Comparison of ENCODE assay signal across 12 mouse cellular contexts in the genomic region with DNA sequence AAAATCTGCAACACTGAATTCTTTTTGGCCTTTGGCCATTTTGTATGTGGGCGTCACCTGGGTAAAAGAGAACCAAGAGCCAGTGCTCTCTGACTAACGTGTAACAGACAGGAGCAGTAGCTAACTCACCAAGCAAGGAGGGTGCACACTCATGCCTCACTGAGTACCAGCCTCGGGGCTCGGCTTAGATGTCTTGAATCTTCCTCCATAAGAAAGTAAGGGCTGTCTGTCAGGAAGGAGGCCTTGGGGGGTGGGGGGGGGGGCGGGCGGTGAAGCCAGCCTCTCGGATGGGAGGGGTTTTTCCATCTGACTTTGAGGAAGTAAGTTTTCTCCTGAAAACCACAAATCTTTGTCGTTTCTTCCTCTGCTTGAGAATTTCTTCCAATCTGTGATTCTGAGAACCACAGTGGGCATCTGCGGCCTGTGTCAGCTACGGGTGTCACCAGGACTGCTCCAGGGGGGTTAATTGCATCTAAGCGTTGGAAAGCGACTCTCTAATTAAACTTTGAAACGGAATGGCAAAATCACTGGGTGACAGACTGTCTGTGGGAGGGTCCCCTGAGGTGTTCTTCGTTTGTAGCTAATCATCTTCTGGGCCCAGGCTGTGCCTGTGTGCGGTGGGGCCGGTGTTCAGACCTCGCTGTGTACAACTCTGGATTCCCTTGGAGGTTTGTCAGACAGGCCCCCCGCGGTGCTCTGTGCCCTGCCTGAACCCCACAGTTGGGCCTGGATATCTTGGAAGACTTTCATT. TPM values are rescaled to one million over a fixed set of nuclear protein-coding genes. Genes with fewer than 3 reads are reported as not detected.
DNase-seq lines count a peak whose midpoint lies in the region; ATAC-seq and TF ChIP-seq lines count a peak whose summit lies in the region.
"Had no signal": no experiment of that assay in that cellular context is flagged by ENCODE, and none has a peak within 500 bp of the region (broad histone marks: within the 10 kb centered on the region; RNA-seq: fewer than 3 reads in every experiment).

No protein-coding gene starts in this region.

- no peak overlapping the region for H3K9ac ChIP-seq in forebrain, embryonic 12.5 days
- no peak overlapping the region for H3K9ac ChIP-seq in forebrain, postnatal 0 days
- no peak overlapping the region for H3K9ac ChIP-seq in kidney, embryonic 16.5 days (replicated peaks; ENCODE audit: low read length)
- H3K9ac ChIP-seq in CH12.LX (ENCODE audit: insufficient read depth, low read depth), result peak overlapping the region; percentile 7; the same call in 1 of the 2 replicates
- 0 out of 2 replicates have a peak overlapping the region, but pooled peaks have one; percentile 29 for H3K9ac ChIP-seq in forebrain, embryonic 16.5 days (replicated peaks; ENCODE audit: low read depth, low read length)
- H3K9ac ChIP-seq: limb, embryonic 13.5 days had no signal

- WGBS in forebrain, embryonic 12.5 days, result 47% methylated on average over 19 of the region's 19 CpGs
- 33% methylated on average over 19 of the region's 19 CpGs for WGBS in forebrain, postnatal 0 days
- 38% methylated on average over 19 of the region's 19 CpGs for WGBS in kidney, embryonic 16.5 days
- 26% methylated on average over 17 of the region's 19 CpGs for WGBS in forebrain, embryonic 16.5 days
- WGBS in limb, embryonic 10.5 days, result 58% methylated on average over 19 of the region's 19 CpGs

- H3K27ac ChIP-seq in forebrain, embryonic 12.5 days, result no peak overlapping the region
- H3K27ac ChIP-seq in forebrain, postnatal 0 days (ENCODE audit: low read depth, low read length), result no peak overlapping the region
- no peak overlapping the region for H3K27ac ChIP-seq in kidney, embryonic 16.5 days (ENCODE audit: low read length)
- H3K27ac ChIP-seq in CH12.LX (ENCODE audit: insufficient read depth, low read depth), result no peak overlapping the region
- peak overlapping the region; percentile 28; the same call in 1 of the 2 replicates for H3K27ac ChIP-seq in forebrain, embryonic 16.5 days (ENCODE audit: low read length)
- H3K27ac ChIP-seq in limb, embryonic 10.5 days, result no peak overlapping the region
- H3K27ac ChIP-seq: limb, embryonic 13.5 days; neural tube, embryonic 12.5 days had no signal

- peak overlapping the region; percentile 41; the same call in 1 of the 2 replicates for H3K4me2 ChIP-seq in forebrain, embryonic 12.5 days
- no peak overlapping the region for H3K4me2 ChIP-seq in forebrain, postnatal 0 days (ENCODE audit: low read depth)
- peak overlapping the region; percentile 46 for H3K4me2 ChIP-seq in kidney, embryonic 16.5 days (replicated peaks; ENCODE audit: low read depth, low read length)
- H3K4me2 ChIP-seq in CH12.LX (ENCODE audit: insufficient read depth, low read depth, poor library complexity, severe bottlenecking), result peak overlapping the region; percentile 19; the same call in 1 of the 2 replicates
- H3K4me2 ChIP-seq in forebrain, embryonic 16.5 days (ENCODE audit: low read length), result no peak overlapping the region

- no peak for DNase-seq in forebrain, postnatal 0 days
- DNase-seq in kidney, adult 11 months, result no peak
- peak; percentile 77 for DNase-seq in CH12.LX (ENCODE audit: extremely low read depth)
- no peak for DNase-seq in right cerebral cortex, adult 2 months (ENCODE audit: low spot score in 2 of 2)
- no peak for DNase-seq in limb, embryonic 10.5 days (ENCODE audit: low spot score)
- DNase-seq: cerebellum, postnatal 14 days; right cerebral cortex, postnatal 14 days had no signal

- no peak for ATAC-seq in forebrain, embryonic 12.5 days (ENCODE audit: low FRiP score)
- no peak for ATAC-seq in forebrain, postnatal 0 days
- ATAC-seq in kidney, embryonic 16.5 days (ENCODE audit: low FRiP score, low TSS enrichment), result no peak
- ATAC-seq in forebrain, embryonic 16.5 days, result no peak

- dilution Hi-C loops in CH12.LX (cut with MboI; ENCODE audit: extremely low pct_ligation_motif_present, extremely low pct_unique_long_range_greater_than_20kb, low sequenced_read_pairs), result no loop called here

- H3K9me3 ChIP-seq in forebrain, embryonic 12.5 days, result 0 out of 2 replicates have a peak, but pooled peaks cover 1% of the 10 kb centered on the region
- 0 out of 2 replicates have a peak, but pooled peaks cover 2% of the 10 kb centered on the region for H3K9me3 ChIP-seq in forebrain, postnatal 0 days (ENCODE audit: low read length)
- H3K9me3 ChIP-seq in kidney, embryonic 16.5 days (ENCODE audit: low read length), result no peaks in the 10 kb centered on the region
- peaks cover 3% of the 10 kb centered on the region for H3K9me3 ChIP-seq in CH12.LX (replicated peaks; ENCODE audit: low read length)
- peaks cover 2% of the 10 kb centered on the region; the same call in 1 of the 2 replicates for H3K9me3 ChIP-seq in forebrain, embryonic 16.5 days (ENCODE audit: control insufficient read depth, low read length)
- H3K9me3 ChIP-seq in limb, embryonic 10.5 days (replicated peaks), result no peaks in the 10 kb centered on the region
- H3K9me3 ChIP-seq: neural tube, embryonic 12.5 days had no signal

- in situ Hi-C loops in CH12.LX (cut with MboI; ENCODE audit: low pct_ligation_motif_present, low pct_unique_long_range_greater_than_20kb, low sequenced_read_pairs), result no loop called here

- TF ChIP-seq CTCF in forebrain, postnatal 0 days (IDR thresholded peaks at IDR 0.05; ENCODE audit: low read depth), result no peak
- no peak for TF ChIP-seq CTCF in CH12.LX (conservative IDR thresholded peaks at IDR 0.05 in 1 of 2, IDR thresholded peaks at IDR 0.05 in 1 of 2; ENCODE audit: low read depth in 2 of 2, low read length in 2 of 2)

- no peak overlapping the region for H3K4me3 ChIP-seq in forebrain, embryonic 12.5 days (replicated peaks)
- H3K4me3 ChIP-seq in forebrain, postnatal 0 days (ENCODE audit: low read depth, low read length), result no peak overlapping the region
- H3K4me3 ChIP-seq in kidney, embryonic 16.5 days (ENCODE audit: low read length), result no peak overlapping the region
- H3K4me3 ChIP-seq in CH12.LX (replicated peaks in 1 of 3; ENCODE audit: low read depth in 2 of 3, low read length in 2 of 3, poor library complexity in 1 of 3), result peak overlapping the region in 1 of 3 experiments; percentile 30
- no peak overlapping the region for H3K4me3 ChIP-seq in forebrain, embryonic 16.5 days (replicated peaks; ENCODE audit: low read length)
- H3K4me3 ChIP-seq in limb, embryonic 10.5 days, result no peak overlapping the region
- H3K4me3 ChIP-seq: neural tube, embryonic 12.5 days had no signal

- no peak for TF ChIP-seq POLR2A in CH12.LX (IDR thresholded peaks at IDR 0.05; ENCODE audit: low read depth, low read length)

- peaks cover 6% of the 10 kb centered on the region; the same call in 1 of the 2 replicates for H3K27me3 ChIP-seq in forebrain, embryonic 12.5 days
- H3K27me3 ChIP-seq in forebrain, postnatal 0 days (ENCODE audit: insufficient read depth, low read length), result no peaks in the 10 kb centered on the region
- peaks cover under 1% of the 10 kb centered on the region; the same call in 1 of the 2 replicates for H3K27me3 ChIP-seq in kidney, embryonic 16.5 days (ENCODE audit: insufficient read depth, low read length)
- H3K27me3 ChIP-seq in CH12.LX (replicated peaks), result no peaks in the 10 kb centered on the region
- no peaks in the 10 kb centered on the region for H3K27me3 ChIP-seq in forebrain, embryonic 16.5 days (replicated peaks; ENCODE audit: control insufficient read depth, insufficient read depth, low read length)
- peaks cover 56% of the 10 kb centered on the region for H3K27me3 ChIP-seq in limb, embryonic 10.5 days (ENCODE audit: low read depth, poor library complexity, severe bottlenecking)
- H3K27me3 ChIP-seq: neural tube, embryonic 12.5 days had no signal

- no peaks in the 10 kb centered on the region for H3K36me3 ChIP-seq in forebrain, embryonic 12.5 days (replicated peaks)
- H3K36me3 ChIP-seq in forebrain, postnatal 0 days (ENCODE audit: insufficient read depth), result no peaks in the 10 kb centered on the region
- H3K36me3 ChIP-seq in kidney, embryonic 16.5 days (ENCODE audit: insufficient read depth, low read length), result no peaks in the 10 kb centered on the region
- H3K36me3 ChIP-seq in CH12.LX (replicated peaks in 1 of 2; ENCODE audit: control insufficient read depth in 1 of 2, insufficient read depth in 1 of 2, low read length in 1 of 2), result no peaks in the 10 kb centered on the region
- no peaks in the 10 kb centered on the region for H3K36me3 ChIP-seq in forebrain, embryonic 16.5 days (ENCODE audit: control insufficient read depth, insufficient read depth)
- no peaks in the 10 kb centered on the region for H3K36me3 ChIP-seq in limb, embryonic 10.5 days
- H3K36me3 ChIP-seq: limb, embryonic 13.5 days; neural tube, embryonic 12.5 days had no signal

- TF ChIP-seq EP300 in CH12.LX (IDR thresholded peaks at IDR 0.05; ENCODE audit: low read length), result no peak

- no peaks in the 10 kb centered on the region for H3K79me2 ChIP-seq in CH12.LX (replicated peaks; ENCODE audit: control insufficient read depth, extremely low read depth, insufficient read depth, poor library complexity, severe bottlenecking)

- TF ChIP-seq RAD21 in CH12.LX (IDR thresholded peaks at IDR 0.05; ENCODE audit: low read depth, low read length), result no peak

- H3K4me1 ChIP-seq in forebrain, embryonic 12.5 days, result peaks cover 27% of the 10 kb centered on the region
- no peaks in the 10 kb centered on the region; the same call in 1 of the 2 replicates for H3K4me1 ChIP-seq in forebrain, postnatal 0 days (ENCODE audit: insufficient read depth)
- H3K4me1 ChIP-seq in kidney, embryonic 16.5 days (ENCODE audit: insufficient read depth, low read length), result peaks cover 12% of the 10 kb centered on the region; the same call in 1 of the 2 replicates
- H3K4me1 ChIP-seq in CH12.LX (ENCODE audit: control insufficient read depth in 1 of 2, insufficient read depth in 2 of 2), result peaks cover 7 to 34% of the 10 kb centered on the region in 2 experiments
- H3K4me1 ChIP-seq in forebrain, embryonic 16.5 days (replicated peaks; ENCODE audit: control insufficient read depth, insufficient read depth, low read length), result peaks cover 28% of the 10 kb centered on the region
- peaks cover 24% of the 10 kb centered on the region for H3K4me1 ChIP-seq in limb, embryonic 10.5 days

TF ChIP-seq in CH12.LX, 34 proteins besides CTCF, POLR2A, EP300 and RAD21 (continues in another document):
- TF ChIP-seq ETS1 (conservative IDR thresholded peaks at IDR 0.05; ENCODE audit: low read depth, low read length) (0 out of 2 replicates have a peak, but pooled peaks have one; percentile 10), SIN3A (IDR thresholded peaks at IDR 0.05; ENCODE audit: low read length) (peak; percentile 49; the same call in 1 of the 2 replicates)

RNA-seq across cellular contexts. Expression of a gene that starts 43.0 kb away (rescaled TPM):
- polyA plus RNA-seq in forebrain, embryonic 12.5 days (2016; fragmentation: Nextera tagmentation; extraction: Ambion mirVana), result 97.7 and 106 TPM in 2 replicates
- 30.5 and 34.9 TPM in 2 replicates for total RNA-seq in forebrain, postnatal 0 days (2014; rRNA removed)
- 50.5 and 51.5 TPM in 2 replicates for polyA plus RNA-seq in forebrain, postnatal 0 days (2015; fragmentation: Nextera tagmentation; extraction: Ambion mirVana)
- 67.2 and 67.3 TPM in 2 replicates for polyA plus RNA-seq in kidney, embryonic 16.5 days (2015; fragmentation: Nextera tagmentation; extraction: Ambion mirVana)
- total RNA-seq in CH12.LX (2012; rRNA removed) (51.2 and 55.2 TPM in 2 replicates), CH12.LX (2014; rRNA removed) (124 and 138 TPM in 2 replicates)
- polyA plus RNA-seq in CH12.LX (2012; ENCODE audit: insufficient read length, low read depth), result 69.1 and 70.4 TPM in 2 replicates
- polyA plus RNA-seq in forebrain, embryonic 16.5 days (2015; fragmentation: Nextera tagmentation; extraction: Ambion mirVana), result 68.3 and 80.2 TPM in 2 replicates
- polyA plus RNA-seq in limb, embryonic 10.5 days (2016; fragmentation: Nextera tagmentation; extraction: Ambion mirVana), result 114 and 115 TPM in 2 replicates

Comparison
In these comparisons a context has a peak if more than half of its experiments do, and no peak if none do; other contexts are left out.
1. H3K4me2 ChIP-seq: peak in forebrain, embryonic 12.5 days (single experiment), kidney, embryonic 16.5 days (single experiment) and CH12.LX (single experiment); none in forebrain, postnatal 0 days (single experiment) and forebrain, embryonic 16.5 days (single experiment).
2. H3K9ac ChIP-seq: peak in CH12.LX (single experiment) and forebrain, embryonic 16.5 days (single experiment); none in forebrain, embryonic 12.5 days (single experiment), forebrain, postnatal 0 days (single experiment) and kidney, embryonic 16.5 days (single experiment).